Mouse (Mus musculus) C2C12 (cell line): ENCODE measurements around the gene Amotl2.

ENCODE experiments used
- CEBPB ChIP-seq: IDR thresholded peaks from one replicate; pipeline ENCODE4 v1.6.1; 2011; ENCODE audit warnings: low read depth, mild to moderate bottlenecking, control low read depth, moderate library complexity
- CTCF ChIP-seq: IDR thresholded peaks from one replicate; pipeline ENCODE4 v1.5.1; 2011; ENCODE audit not compliant: control insufficient read depth, insufficient read depth, insufficient read length
- MAX ChIP-seq: IDR thresholded peaks from one replicate; pipeline ENCODE4 v1.6.1; 2011; ENCODE audit warnings: mild to moderate bottlenecking, control low read depth
- MYOD1 ChIP-seq: IDR thresholded peaks from one replicate; pipeline ENCODE4 v1.6.1; 2011; ENCODE audit warnings: low read depth; ENCODE audit not compliant: control insufficient read depth, insufficient read length
- USF1 ChIP-seq: IDR thresholded peaks from one replicate; pipeline ENCODE4 v1.6.1; 2011; ENCODE audit warnings: low read depth, mild to moderate bottlenecking, control low read depth, moderate library complexity

DNA sequence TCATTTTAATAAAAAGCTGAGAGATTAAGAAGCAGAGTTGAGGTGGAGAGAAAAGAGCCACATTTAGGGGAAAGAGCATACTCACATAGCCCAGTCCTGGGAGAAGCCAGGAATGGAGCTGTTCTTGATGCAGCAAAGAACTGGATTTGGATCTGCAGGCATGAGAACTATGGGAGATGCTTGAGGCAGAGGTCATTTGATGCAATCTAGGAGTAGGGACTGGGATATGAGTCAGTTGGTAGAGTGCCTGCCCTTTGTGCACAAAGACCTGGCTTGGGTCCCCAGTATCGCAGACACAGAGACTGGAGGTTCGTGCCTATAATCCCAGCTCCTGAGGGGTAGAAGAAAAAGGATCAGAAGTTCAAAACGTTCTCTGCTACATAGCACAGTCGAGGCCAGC is 38.7 kb downstream of the Amotl2 start:
- TF ChIP-seq CTCF, result no peak
- no peak for TF ChIP-seq MYOD1
- no peak for TF ChIP-seq MAX
- no peak for TF ChIP-seq USF1
- TF ChIP-seq CEBPB, result peak; percentile 16
